Mouse (Mus musculus): Measurements from ENCODE around the gene Prdm5.

DNA sequence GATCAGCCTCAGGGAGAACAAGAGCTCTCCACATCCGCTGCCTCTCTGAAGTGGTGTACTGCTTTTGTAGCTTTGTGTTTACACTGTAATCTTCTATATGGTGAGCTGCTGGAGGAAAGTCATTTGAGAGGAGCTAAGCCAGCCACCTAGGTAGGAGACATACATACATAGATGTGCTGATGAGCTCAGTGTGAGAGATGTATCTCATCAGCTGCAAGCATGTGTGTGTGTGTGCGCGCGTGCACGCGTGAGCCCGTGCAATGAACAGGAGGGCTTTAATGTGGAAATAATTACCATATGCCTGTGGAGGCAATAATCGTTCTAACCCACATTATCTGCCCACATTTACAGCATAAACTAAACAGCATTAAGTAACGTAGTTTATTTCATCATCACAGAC lies 191.6 kb downstream of the Prdm5 start:
- TF ChIP-seq EP300 (optimal IDR thresholded peaks at IDR 0.05) (no peak), CTCF (IDR thresholded peaks at IDR 0.05; ENCODE audit: low read depth) (no peak)
